Mouse (Mus musculus) G1E (cell line): ENCODE measurements around the gene Asic1. TPM values are rescaled to one million over a fixed set of nuclear protein-coding genes. Genes with fewer than 3 reads are reported as not detected.

Source experiments
- ATAC-seq: 2 replicates; pipeline ENCODE4 v1.8.0; 2016; ENCODE audit warnings: mild to moderate bottlenecking; ENCODE audit not compliant: insufficient number of reproducible peaks, poor library complexity, low FRiP score, severe bottlenecking; ENCODE audit errors: extremely low read depth
- DNase-seq: peaks from one replicate; pipeline ENCODE4 v3.0.0; 2012; ENCODE audit warnings: low spot score
- H3K27me3 ChIP-seq: 2 replicates; pipeline ENCODE4 v1.6.1; 2012; ENCODE audit warnings: mild to moderate bottlenecking, low read length, inconsistent platforms; ENCODE audit not compliant: insufficient read depth
- H3K36me3 ChIP-seq: replicated peaks from 2 replicates; pipeline ENCODE3; 2012; ENCODE audit warnings: mild to moderate bottlenecking, inconsistent platforms
- H3K4me1 ChIP-seq: 2 replicates; pipeline ENCODE4 v1.6.1; 2012; ENCODE audit warnings: low read depth, low read length, inconsistent platforms, mixed read lengths; ENCODE audit not compliant: insufficient read depth
- H3K4me3 ChIP-seq: 2 replicates; pipeline ENCODE4 v1.5.1; 2012; ENCODE audit warnings: low read depth, mild to moderate bottlenecking, inconsistent platforms, low read length, moderate library complexity, mixed read lengths
- H3K9me3 ChIP-seq: replicated peaks from 2 replicates; pipeline ENCODE4 v1.6.1; 2012; ENCODE audit warnings: inconsistent platforms
- CTCF ChIP-seq: IDR thresholded peaks from 2 replicates; pipeline ENCODE4 v1.5.1; 2012; ENCODE audit warnings: low read depth, low read length, inconsistent platforms, mixed read lengths
- GATA1 ChIP-seq: IDR thresholded peaks from 2 replicates; pipeline ENCODE4 v1.6.1; 2012; ENCODE audit warnings: borderline replicate concordance, low read length, inconsistent platforms, mixed read lengths
- GATA2 ChIP-seq: IDR thresholded peaks from 2 replicates; pipeline ENCODE4 v1.6.1; 2012; ENCODE audit warnings: low read depth, low read length, inconsistent platforms, borderline replicate concordance
- POLR2AphosphoS5 ChIP-seq: IDR thresholded peaks from 2 replicates; pipeline ENCODE4 v1.6.1; 2012; ENCODE audit warnings: low read depth, low read length, inconsistent platforms; ENCODE audit not compliant: insufficient replicate concordance
- TAL1 ChIP-seq: conservative IDR thresholded peaks from 2 replicates; pipeline ENCODE4 v1.6.1; 2012; ENCODE audit warnings: low read depth, low read length, inconsistent platforms, mixed read lengths
- polyA plus RNA-seq: library from polyadenylated mRNA; stranded (reverse); fragments of >175 nt; gene quantifications from 2 replicates; pipeline ENCODE4 v1.2.3, GENCODE M21; 2012
- total RNA-seq, 2 experiments: library from RNA; stranded (forward) in 1 of 2; stranded (reverse) in 1 of 2; fragments of 200-1000 nt in 1 of 2; fragments of >200 nt in 1 of 2; fragmentation: Nextera tagmentation in 1 of 2; gene quantifications; 2 replicates each; pipeline ENCODE4 v1.2.3; 2014 to 2017

Gene Asic1
- total and polyA plus RNA-seq, 3 experiments = 0.22 TPM; not detected in 2

GRCm38 (mm10) chr15:99642622-99643021 is 27.5 kb upstream of the Asic1 start:
- ATAC-seq = no peak
- Histone ChIP-seq H3K4me1 (peaks cover 52% of the 10 kb centered on the region), H3K4me3 (no peak overlapping the region), H3K36me3 (peaks cover 83% of the 10 kb centered on the region), H3K9me3 (no peaks in the 10 kb centered on the region), H3K27me3 (no peaks in the 10 kb centered on the region)
- DNase-seq = no peak
- TF ChIP-seq CTCF (no peak), TAL1 (no peak), GATA1 (no peak), GATA2 (no peak), POLR2AphosphoS5 (no peak)

GRCm38 (mm10) chr15:99643832-99644231 is 26.3 kb upstream of the Asic1 start:
- Histone ChIP-seq H3K9me3 (no peaks in the 10 kb centered on the region), H3K27me3 (no peaks in the 10 kb centered on the region), H3K4me3 (no peak overlapping the region), H3K36me3 (peaks cover 80% of the 10 kb centered on the region), H3K4me1 (peaks cover 55% of the 10 kb centered on the region)
- no peak for DNase-seq
- ATAC-seq = no peak
- TF ChIP-seq GATA2 = no peak
- TF ChIP-seq POLR2AphosphoS5 = no peak
- TF ChIP-seq CTCF = no peak
- no peak for TF ChIP-seq GATA1
- TF ChIP-seq TAL1 = no peak

DNA sequence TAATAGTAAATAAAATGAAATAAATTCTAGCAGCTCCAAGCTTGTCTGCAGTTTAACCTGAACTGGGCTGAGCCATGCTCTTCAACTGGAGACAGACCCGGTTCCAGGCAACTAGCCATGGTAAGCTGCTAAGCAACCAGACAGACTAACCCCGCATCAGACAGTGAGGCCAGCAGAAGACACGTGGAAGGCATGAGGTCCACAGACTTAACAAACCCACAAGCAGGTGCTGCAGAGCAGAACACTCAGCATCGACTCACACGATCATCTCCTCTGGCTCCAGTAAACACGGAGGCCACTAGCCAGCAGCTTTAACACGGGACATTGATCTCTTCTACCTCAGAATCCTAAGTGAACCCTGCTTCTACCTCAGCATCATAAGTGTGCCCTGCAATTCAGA is 25.4 kb upstream of the Asic1 start:
- H3K36me3 ChIP-seq = peaks cover 80% of the 10 kb centered on the region
- DNase-seq (no peak), ATAC-seq (no peak)
- no peaks in the 10 kb centered on the region for H3K9me3 ChIP-seq
- H3K4me3 ChIP-seq = no peak overlapping the region; the same call in 1 of the 2 replicates
- H3K27me3 ChIP-seq = no peaks in the 10 kb centered on the region
- TF ChIP-seq POLR2AphosphoS5 (no peak), TAL1 (no peak)
- peaks cover 64% of the 10 kb centered on the region for H3K4me1 ChIP-seq

DNA sequence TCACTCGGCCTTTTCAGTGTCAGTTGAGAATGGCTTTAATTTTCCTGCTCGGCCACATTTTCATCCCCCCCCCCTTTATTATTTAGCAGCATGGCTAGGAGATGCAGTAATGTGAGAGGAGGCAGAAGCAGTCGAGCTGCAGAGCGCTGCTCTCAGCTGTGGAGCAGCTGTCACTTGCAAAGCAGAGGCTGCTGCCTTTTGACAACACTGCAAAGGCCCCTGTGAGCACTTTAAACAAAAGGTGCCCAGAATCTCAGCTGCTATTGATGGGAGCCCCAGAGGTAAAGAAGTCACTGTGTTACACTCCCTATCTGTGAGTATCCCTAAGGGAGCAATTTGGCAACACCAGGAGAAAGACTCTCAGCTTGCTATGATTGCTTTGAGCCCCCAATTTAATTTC is 21.8 kb upstream of the Asic1 start:
- TF ChIP-seq POLR2AphosphoS5 (no peak), CTCF (no peak), GATA2 (no peak), GATA1 (no peak), TAL1 (no peak)
- Histone ChIP-seq H3K4me3 (peak overlapping the region; percentile 2; the same call in 1 of the 2 replicates), H3K4me1 (peaks cover 79% of the 10 kb centered on the region), H3K9me3 (no peaks in the 10 kb centered on the region), H3K27me3 (no peaks in the 10 kb centered on the region), H3K36me3 (peaks cover 52% of the 10 kb centered on the region)
- ATAC-seq (no peak), DNase-seq (no peak)

GRCm38 (mm10) chr15:99649067-99649761 is 21.0 kb upstream of the Asic1 start:
- TF ChIP-seq GATA2 = no peak
- H3K4me1 ChIP-seq = peaks cover 79% of the 10 kb centered on the region
- ATAC-seq (no peak), DNase-seq (no peak)
- H3K4me3 ChIP-seq = peak overlapping the region; percentile 25; the same call in 1 of the 2 replicates
- no peaks in the 10 kb centered on the region for H3K9me3 ChIP-seq
- peaks cover 45% of the 10 kb centered on the region for H3K36me3 ChIP-seq
- H3K27me3 ChIP-seq = peaks cover 3% of the 10 kb centered on the region; the same call in 1 of the 2 replicates

GRCm38 (mm10) chr15:99650304-99650703 is 19.9 kb upstream of the Asic1 start:
- no peak for TF ChIP-seq CTCF
- no peak for ATAC-seq
- Histone ChIP-seq H3K4me1 (peaks cover 82% of the 10 kb centered on the region), H3K27me3 (peaks cover 11% of the 10 kb centered on the region; the same call in 1 of the 2 replicates), H3K9me3 (no peaks in the 10 kb centered on the region), H3K4me3 (peak overlapping the region; percentile 88), H3K36me3 (peaks cover 38% of the 10 kb centered on the region)
- no peak for DNase-seq
